Mouse (Mus musculus) limb, embryonic 12.5 days (tissue): ENCODE measurements around the gene Gm14391. TPM values are rescaled to one million over a fixed set of nuclear protein-coding genes. Genes with fewer than 3 reads are reported as not detected.
"Not testable (repeated sequence)": the region's sequence is repeated elsewhere in the genome, so short reads cannot be mapped to it uniquely, and the experiment has no call there.

Experiments
- ATAC-seq: fragments of 200-750 bp; cut with Nextera tagmentation; 2 replicates; pipeline ENCODE4 v1.8.0; 2017; ENCODE audit warnings: low read depth, moderate TSS enrichment; ENCODE audit not compliant: insufficient number of reproducible peaks, insufficient read depth, low FRiP score, low TSS enrichment
- H3K27ac ChIP-seq: fragments of 300-500 bp; sonication (generic); 2 replicates; pipeline ENCODE4 v1.5.1; 2016; ENCODE audit warnings: mild to moderate bottlenecking, moderate library complexity
- H3K27me3 ChIP-seq: fragments of 300-500 bp; sonication (generic); 2 replicates; pipeline ENCODE4 v1.6.1; 2016; ENCODE audit warnings: mild to moderate bottlenecking, moderate library complexity
- H3K36me3 ChIP-seq: fragments of 300-500 bp; sonication (generic); 2 replicates; pipeline ENCODE4 v1.6.1; 2016; ENCODE audit warnings: mild to moderate bottlenecking, moderate library complexity
- H3K4me1 ChIP-seq: fragments of 300-500 bp; sonication (generic); replicated peaks from 2 replicates; pipeline ENCODE4 v1.6.1; 2016
- H3K4me2 ChIP-seq: fragments of 300-500 bp; sonication (generic); 2 replicates; pipeline ENCODE4 v1.6.1; 2016; ENCODE audit warnings: mild to moderate bottlenecking, moderate library complexity
- H3K4me3 ChIP-seq: fragments of 300-500 bp; sonication (generic); replicated peaks from 2 replicates; pipeline ENCODE4 v1.5.1; 2016; ENCODE audit warnings: mild to moderate bottlenecking
- H3K9ac ChIP-seq: fragments of 300-500 bp; sonication (generic); replicated peaks from 2 replicates; pipeline ENCODE4 v1.6.1; 2016; ENCODE audit warnings: mild to moderate bottlenecking, moderate library complexity
- H3K9me3 ChIP-seq: fragments of 300-500 bp; sonication (generic); 2 replicates; pipeline ENCODE4 v1.6.1; 2016; ENCODE audit warnings: mild to moderate bottlenecking, moderate library complexity
- WGBS: fragments of 180-500 bp; shearing (Covaris S2); methylation state at CpG from one replicate; pipeline ENCODE4 v1.1.7; 2016; 5-methylcytosine and 5-hydroxymethylcytosine counted together
- polyA plus RNA-seq: library from polyadenylated mRNA; unstranded; fragments of >200 nt; fragmentation: Nextera tagmentation; extraction: Ambion mirVana; gene quantifications from 2 replicates; pipeline ENCODE4 v1.2.1, GENCODE M21; 2016

Gene Gm14391
- polyA plus RNA-seq, 1 experiment from 2014 or later: 12.3 TPM

GRCm38 (mm10) chr2:175156696-175157095 lies 50.0 kb downstream of the Gm14391 start:
- 89% methylated on average over 13 of the region's 13 CpGs for WGBS
- Histone ChIP-seq H3K36me3 (no peaks in the 10 kb centered on the region), H3K27me3 (no peaks in the 10 kb centered on the region), H3K4me1 (no peaks in the 10 kb centered on the region), H3K27ac (no peak overlapping the region), H3K9ac (no peak overlapping the region), H3K4me2 (no peak overlapping the region), H3K9me3 (peaks cover 23% of the 10 kb centered on the region), H3K4me3 (no peak overlapping the region)
- no peak for ATAC-seq

DNA sequence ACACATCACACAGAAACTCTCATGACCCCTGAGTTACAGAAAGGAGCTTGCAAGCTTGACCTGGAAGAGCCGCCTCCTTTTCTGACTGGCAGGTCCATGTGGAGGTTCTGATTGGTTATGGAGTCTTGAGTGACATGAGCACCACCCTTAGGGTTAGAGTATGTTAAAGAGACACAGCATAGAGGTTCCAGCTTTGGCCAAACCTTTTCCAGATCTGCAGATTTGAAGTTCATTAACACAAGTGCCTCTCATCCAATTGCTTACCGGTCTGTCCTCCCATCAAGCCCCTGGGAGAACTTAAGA lies 64.8 kb downstream of the Gm14391 start, which contains the start of gene Gm14399:
Gene Gm14399, minus strand, starts transcription at position 20 of the 303 bp plus-strand sequence.
- H3K4me3 ChIP-seq: peak within 1 kb of the TSS; percentile 47
- H3K4me1 ChIP-seq, H3K9me3 ChIP-seq, H3K27ac ChIP-seq, H3K36me3 ChIP-seq, H3K9ac ChIP-seq, ATAC-seq, H3K27me3 ChIP-seq: not testable (repeated sequence)
- peak within 1 kb of the TSS; percentile 48 for H3K4me2 ChIP-seq
- 4% methylated on average over 1 of the region's 2 CpGs for WGBS

DNA sequence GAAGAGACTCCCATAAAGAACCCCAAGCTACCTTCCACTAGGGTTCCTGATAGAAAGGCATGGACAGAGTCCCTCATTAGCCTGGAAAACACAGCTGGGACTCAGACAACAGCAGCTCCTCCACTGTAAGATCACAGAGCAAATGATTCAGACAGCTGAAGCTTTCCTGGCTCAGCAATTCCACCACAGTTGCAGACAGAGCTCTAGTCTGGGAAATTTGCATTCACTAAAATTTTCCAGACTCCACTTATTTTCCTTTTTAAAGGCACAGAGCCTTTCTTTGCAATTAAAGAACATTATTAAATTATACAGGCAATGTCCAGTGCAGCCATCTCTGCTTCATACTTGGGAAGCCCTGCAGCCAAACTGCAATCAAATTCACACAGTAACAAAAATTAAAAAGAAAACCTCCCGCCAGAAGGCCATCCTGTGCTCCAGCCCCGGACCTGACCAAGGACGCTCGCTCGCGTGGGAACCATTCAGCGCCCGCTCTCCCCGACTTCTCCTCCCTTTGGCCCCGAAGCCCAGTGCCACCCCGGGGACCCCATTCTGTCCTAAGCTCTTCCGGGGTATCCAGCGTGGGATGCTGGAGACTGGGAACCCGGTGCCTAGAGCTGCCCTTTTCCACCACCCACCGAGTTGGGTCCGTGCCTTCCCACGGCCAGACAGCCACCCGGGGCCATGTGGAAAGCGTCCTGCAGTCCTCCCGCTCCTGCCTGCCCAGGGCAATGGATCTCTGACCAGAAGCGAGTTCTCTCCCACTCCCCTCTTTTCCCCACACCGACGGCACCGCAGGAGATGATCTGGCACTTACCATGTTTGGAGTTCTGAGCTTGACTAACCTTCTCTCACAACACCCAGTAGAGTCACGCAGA lies 65.4 kb downstream of the Gm14391 start:
- not testable (repeated sequence) for H3K27ac ChIP-seq, ATAC-seq

More for the DNA sequence above, 65.4 kb downstream of the Gm14391 start:
- not testable (repeated sequence) for H3K36me3 ChIP-seq, H3K4me1 ChIP-seq, H3K27me3 ChIP-seq, H3K9ac ChIP-seq, H3K9me3 ChIP-seq
- 4% methylated on average over 25 of the region's 25 CpGs for WGBS
- Histone ChIP-seq H3K4me3 (peak overlapping the region; percentile 47), H3K4me2 (peak overlapping the region; percentile 48)

Other genes starting within 250 kb of the Gm14391 start
- gene Gm14444, start 196.7 kb downstream of the Gm14391 start, polyA plus RNA-seq: not detected in 2 replicates
- 0.93 TPM in 1 of 2 replicates, not detected in the other for gene Gm14393, start 139.1 kb downstream of the Gm14391 start, polyA plus RNA-seq
- 4.9 TPM in 2 replicates for gene Gm14399, start 64.9 kb downstream of the Gm14391 start, polyA plus RNA-seq
- 1.0 and 1.6 TPM in 2 replicates for gene Gm14443, start 31.0 kb downstream of the Gm14391 start, polyA plus RNA-seq
- 0.06 and 4.1 TPM in 2 replicates for gene Gm14440, start 68.2 kb upstream of the Gm14391 start, polyA plus RNA-seq
- 22.9 and 24.5 TPM in 2 replicates for gene Gm4631, start 131.3 kb upstream of the Gm14391 start, polyA plus RNA-seq
- 4.5 and 4.8 TPM in 2 replicates for gene Zfp968, start 165.5 kb upstream of the Gm14391 start, polyA plus RNA-seq
- gene Gm4724, start 228.9 kb upstream of the Gm14391 start, polyA plus RNA-seq: 12.6 and 14.0 TPM in 2 replicates